Mouse (Mus musculus): ENCODE data around the gene Esm1. TPM values are rescaled to one million over a fixed set of nuclear protein-coding genes. Genes with fewer than 3 reads are reported as not detected.

Gene Esm1
- under 1 TPM; 0.48 to 0.52 TPM for total RNA-seq (2021)

DNA sequence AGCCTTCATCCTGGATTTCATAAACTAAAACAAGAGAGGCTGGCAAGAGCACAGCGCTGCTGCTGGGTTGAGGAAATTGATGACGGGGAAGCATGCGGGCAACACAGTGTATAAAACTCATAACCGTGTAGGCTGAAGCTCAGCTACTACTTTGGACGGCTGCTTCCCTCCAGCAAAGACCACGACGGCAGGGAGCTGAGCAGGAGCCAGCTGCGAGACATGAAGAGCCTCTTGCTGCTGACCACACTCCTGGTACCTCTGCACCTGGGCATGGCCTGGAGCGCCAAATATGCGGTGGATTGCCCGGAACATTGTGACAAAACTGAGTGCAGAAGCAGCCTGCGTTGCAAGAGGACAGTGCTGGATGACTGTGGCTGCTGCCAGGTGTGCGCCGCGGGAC, at the start of gene Esm1:
TSS of gene Esm1 (plus strand) at position 36 of the 400 bp plus-strand sequence.
- intact Hi-C loops (cut with DNase I) = no loop called here
- no peak for DNase-seq

DNA sequence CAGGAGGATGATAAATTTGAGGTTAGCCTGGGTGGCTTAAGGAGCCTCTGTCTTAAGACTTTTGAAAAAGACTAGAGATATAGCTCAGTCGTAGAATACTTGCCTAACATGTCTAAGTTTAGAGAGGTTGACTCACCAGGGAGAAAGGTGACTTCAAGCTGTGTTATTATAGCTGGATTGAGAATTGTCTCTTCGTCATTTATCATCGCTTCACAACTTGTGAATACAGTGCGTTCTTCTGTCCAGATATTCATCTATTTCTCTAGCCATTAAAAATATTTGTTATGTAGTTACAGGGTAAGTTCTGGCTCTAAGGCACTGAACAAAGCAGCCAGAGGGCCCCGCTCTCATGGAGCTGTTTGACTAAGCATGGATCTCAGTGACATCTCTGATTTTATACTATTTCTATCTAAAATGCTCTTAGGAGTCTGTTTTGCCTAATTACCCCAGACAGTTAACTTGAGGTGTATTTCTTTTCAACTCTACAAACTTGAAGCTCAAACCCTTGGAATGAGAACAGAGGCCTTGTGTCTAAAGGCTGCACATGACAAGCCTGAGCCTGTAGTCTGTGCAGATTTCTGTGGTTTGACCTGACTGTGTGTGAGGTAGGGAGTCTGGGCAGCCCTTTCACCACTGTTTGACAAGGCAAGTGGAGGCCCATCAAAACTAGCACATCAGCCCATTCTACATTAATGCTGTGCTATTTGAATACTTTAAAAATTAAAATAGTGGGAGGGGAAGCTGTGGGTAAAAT, 45.0 kb upstream of the Esm1 start:
- no peak for DNase-seq
- intact Hi-C loops (cut with DNase I) = no loop called here

DNA sequence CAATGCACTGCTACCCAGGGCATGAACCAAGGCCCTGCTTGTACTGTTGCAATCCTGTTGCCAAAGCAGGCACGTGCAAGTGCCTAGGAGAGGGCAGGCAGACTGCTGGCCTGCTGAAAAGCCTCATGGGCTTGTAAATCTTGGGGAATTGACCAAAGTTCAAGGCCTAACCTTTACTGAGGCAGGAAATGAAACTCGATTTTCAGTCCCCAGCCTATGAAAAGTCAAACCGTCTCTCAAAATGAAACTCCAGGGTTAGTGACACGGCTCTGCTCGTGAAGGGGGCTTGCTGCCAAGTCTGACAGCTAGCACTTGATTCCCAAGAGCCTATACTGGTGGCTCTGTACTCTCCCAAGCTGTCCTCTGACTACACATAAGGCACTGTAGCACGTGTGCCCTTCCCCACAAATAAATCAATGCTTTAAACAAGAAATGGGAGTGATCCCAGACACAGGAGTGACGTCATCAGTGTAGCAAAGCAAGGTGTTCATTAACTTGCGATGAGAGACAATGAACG, 41.4 kb upstream of the Esm1 start:
- no peak for DNase-seq
- intact Hi-C loops (cut with DNase I) = no loop called here

DNA sequence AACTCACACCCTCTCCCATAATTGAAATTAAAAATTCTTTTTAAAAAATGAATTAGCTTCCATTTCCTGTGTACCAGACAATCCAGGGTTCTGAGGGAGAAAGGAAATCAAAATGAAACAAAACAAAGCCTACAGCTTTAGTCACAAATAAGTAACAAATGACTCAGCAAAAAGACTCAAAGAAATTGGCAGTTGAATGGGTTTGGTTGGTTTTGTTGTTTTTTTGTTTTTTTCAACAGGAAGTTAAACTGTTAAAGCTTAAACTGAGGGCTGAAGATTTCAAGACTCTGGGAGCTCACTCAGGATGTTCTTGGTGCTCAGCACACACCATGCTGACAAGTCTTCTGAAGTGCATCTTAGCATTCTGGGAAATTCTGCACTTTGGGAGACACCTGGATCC, 39.2 kb upstream of the Esm1 start:
- intact Hi-C loops (cut with DNase I) = no loop called here

DNA sequence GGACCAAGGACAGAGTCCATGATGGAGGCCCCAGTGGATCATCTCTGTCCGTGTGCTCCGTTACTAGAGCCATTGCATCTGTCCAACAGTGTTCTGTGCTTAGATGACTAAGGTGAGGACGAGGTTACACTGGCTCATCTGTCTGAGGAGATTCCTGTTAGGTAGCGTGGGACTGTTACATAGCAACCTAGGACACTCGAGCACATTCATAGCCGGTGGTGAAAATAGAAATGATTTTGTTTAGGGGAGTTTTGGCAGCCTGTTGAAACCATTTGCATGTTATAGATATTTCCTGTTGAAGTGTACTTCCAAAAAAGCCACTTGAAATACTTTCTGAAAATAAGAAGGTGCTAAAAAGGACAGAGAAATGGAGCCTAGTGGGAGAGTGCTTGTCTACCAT, 35.3 kb upstream of the Esm1 start:
- no peak for DNase-seq
- intact Hi-C loops (cut with DNase I) = no loop called here

More for the DNA sequence above, 39.2 kb upstream of the Esm1 start:
- DNase-seq = no peak

DNA sequence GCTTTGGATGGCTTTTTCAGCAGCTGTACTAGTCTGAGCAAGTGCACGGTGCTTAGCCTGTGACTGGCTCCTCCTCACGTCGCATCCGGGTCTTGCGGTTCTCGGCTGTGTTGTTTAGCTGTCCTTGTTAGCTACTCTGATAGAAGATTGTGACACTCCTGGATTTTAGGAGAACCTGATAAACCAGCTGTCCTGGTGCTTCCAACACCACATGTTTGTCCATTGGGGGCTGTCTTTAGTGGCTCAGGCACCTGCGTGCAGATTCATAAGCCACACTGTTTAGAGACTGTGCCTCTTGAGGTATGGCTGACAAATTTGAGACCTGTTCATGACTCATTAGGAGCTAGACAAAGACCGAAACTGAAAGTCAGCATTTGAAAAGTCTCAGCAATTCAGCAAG, 26.1 kb upstream of the Esm1 start:
- intact Hi-C loops (cut with DNase I) = no loop called here
- no peak for DNase-seq

DNA sequence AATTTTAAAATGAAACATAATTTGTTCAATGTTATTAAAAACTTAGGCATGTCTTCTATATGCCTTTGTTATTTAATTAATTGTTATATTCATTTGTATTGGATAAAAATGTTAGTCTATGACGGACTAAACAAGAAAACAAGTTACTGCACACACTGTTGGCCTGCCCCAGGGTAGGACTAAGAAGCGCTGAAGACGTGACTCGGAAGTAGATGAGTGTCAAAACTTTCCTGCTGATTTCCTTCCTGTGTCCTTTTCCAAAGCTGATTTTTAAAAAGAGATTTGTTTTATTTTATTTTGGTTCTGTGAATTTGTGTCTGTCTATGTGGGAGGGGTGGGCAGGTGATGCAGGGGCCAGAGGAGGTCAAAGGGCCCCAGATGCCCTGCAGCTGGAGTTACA, 25.7 kb upstream of the Esm1 start:
- no peak for DNase-seq
- intact Hi-C loops (cut with DNase I) = no loop called here

DNA sequence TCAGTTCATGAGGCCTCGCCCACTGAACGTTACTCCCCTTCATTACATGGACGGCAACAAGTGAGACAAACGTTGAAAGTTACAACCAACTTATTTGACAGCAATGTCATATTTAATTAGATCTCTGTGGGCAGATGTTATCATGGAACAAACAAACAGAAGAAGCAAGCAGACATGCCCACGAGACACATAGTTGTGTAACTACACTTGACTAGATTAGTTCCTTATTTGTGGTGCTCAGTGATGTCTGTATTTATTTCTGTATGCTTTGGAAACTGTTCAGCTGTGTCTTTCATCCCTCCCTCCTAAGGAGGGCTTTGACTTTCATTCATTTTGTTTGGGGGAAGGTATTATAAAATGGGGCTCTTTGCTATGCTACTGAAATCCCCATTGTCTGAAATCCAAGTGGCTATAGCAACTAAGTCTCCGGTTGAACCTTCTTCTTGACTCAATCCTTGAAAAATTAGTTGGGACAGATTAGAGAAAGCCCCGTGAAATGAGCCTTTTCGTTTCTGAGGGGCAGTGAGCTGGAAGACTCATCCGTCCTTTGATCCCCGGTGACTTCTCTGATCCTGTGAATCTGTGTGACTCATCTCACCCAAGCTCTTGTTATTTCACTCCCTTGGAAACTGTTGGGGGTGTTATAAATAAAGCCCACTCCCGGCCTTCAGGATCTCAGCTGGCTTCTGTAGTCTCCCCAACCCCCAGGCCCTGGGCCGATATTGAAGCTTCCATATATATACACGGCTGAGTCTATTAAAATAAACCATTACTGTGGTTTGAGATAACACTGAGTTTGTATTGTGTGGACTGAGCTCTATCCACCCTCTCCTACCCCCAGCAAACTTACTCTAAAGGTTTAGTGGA, 12.4 kb upstream of the Esm1 start:
- DNase-seq = no peak
- intact Hi-C loops (cut with DNase I) = no loop called here

DNA sequence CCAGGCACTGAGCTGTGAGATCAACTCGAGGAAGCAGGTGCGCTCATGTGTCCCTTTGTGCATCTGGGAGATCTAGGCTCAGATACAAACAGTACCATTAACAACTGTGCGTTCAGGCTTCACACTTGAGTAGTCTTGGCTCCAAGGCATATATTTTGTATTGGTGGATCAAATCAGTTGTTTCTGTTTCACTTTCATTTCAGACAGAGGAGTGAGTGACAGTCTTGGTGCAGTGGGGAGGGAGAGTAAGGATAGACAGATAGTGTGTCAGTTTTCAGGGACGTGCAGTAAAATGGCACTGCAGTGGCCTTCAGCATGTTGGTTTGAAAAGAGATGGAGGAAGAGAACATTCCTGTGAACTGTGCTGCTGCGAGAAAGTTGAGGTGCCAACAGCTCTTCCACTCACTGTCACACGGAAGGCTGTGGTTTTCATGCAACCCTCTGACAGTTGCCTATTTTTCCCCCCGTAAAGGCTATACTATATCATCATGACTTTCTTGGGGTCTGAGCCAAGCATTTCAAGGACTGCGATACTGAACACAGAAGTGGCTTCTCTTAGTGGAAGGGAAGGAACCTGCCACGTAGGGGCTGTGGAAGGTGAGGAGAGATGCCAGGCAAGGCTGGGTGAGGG, 11.5 kb upstream of the Esm1 start:
- DNase-seq = no peak
- intact Hi-C loops (cut with DNase I) = no loop called here

DNA sequence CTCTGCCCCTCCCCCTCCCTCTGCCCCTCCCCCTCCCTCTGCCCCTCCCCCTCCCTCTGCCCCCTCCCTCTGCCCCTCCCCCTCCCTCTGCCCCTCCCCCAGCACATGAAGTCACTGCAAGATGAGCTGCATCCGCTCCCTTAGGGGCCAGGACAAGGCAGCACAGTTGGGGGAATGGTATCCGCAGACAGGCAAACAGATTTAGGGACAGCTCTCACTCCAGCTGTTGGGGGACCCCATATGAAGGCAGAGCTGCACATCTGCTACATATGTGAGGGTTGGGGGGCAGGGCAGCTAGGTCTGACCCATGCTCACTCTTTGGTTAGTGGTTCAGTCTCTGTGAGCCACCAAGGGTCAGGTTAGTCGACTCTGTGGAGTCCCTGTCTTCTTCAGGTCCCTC, 10.1 kb upstream of the Esm1 start:
- DNase-seq = no peak
- intact Hi-C loops (cut with DNase I) = no loop called here

DNA sequence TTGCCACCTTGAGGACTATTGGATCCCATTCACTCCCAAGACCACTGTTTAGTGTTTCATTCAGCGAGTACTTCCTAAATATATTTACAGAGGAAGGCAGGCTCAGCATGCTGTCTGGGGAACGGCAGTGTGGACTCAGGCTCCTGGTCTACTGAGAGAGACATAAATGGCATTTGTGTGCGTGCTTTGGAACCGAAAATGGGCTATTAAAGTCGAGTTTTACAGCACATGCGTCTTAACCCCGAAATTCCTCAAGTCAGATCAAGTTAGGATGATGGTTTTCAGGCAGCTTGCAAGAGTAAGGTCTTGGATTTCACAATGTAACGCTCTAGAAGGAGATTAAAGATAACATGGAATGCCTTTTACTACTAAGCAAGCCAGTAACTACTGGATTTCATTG, 8.7 kb upstream of the Esm1 start:
- intact Hi-C loops (cut with DNase I) = no loop called here
- no peak for DNase-seq

DNA sequence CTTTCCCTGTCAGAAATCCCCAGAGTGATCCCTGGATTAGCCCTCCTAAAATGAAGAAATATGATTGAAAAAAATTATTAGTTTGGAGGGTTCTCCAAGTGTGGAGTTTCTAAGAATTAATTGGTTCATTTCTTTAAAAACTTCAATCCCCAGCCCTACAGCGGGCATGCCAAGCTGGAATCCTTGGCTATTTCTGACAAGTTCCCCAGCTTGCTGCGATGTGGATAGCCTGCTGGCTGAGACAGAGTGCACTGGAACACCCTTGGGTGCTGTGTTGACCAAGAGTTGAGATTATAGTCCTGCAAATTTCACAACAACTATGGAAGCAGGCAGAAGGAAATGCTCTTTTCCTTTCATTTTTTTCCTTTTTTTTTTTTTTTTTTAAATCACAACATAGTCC, 7.8 kb upstream of the Esm1 start:
- DNase-seq = no peak
- intact Hi-C loops (cut with DNase I) = no loop called here

DNA sequence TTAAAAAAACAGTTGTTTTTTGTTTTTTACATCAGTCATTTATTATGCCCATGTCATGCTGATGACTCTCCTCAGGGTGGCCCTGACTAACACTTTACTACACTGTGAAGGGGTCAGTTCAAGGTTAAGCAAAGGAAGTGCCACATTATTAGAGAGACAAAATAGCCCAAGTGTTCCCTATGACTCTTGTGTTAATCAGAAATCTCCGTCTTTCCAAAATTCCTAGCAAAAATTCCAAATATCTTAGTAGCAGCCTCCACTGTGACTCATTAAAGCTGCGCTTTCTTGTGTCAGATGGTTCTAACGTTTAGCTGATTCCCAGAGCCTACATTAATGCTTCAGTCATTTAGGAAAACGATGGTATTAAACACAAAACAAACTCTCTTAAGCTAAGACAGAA, 7.3 kb upstream of the Esm1 start:
- intact Hi-C loops (cut with DNase I) = no loop called here
- DNase-seq = no peak

DNA sequence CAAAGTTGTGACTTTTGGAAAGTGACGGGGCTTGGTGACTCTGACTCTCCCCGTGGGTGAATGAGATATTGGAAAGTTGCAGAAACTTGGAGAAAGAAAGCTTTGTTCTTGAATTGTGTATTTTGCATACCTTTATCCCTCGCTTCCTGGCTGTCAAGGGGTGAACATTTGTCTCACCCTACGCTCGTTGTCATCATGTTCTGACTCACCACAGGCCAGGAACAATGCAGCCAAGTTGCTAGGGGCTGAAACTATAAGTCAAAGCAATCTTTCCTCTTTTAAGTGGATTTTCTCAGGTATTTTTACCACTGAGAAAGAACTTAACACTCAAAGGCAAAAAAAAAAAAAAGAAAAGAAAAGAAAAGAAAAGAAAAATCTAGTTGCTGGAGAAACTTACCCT, 6.3 kb upstream of the Esm1 start:
- intact Hi-C loops (cut with DNase I) = no loop called here
- no peak for DNase-seq

DNA sequence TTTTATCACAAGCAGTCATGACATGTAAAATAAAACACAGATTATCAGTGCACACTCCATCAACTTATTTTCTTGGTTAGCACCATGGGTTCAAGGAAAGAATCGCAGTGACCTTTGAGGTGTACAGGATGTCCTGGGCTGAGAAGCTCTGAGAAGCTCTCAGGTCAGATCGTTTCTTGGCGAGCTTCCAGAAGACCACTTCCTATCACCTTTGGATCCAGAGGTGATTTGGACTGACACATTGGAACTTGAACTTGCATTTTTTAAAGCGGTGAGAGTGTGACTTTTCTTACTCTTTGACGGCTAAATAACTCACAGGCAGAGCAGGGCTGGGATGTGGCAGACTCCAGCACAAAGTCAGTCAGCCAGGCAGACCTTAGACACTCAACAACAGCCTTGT, 4.1 kb upstream of the Esm1 start:
- intact Hi-C loops (cut with DNase I) = no loop called here
- no peak for DNase-seq

DNA sequence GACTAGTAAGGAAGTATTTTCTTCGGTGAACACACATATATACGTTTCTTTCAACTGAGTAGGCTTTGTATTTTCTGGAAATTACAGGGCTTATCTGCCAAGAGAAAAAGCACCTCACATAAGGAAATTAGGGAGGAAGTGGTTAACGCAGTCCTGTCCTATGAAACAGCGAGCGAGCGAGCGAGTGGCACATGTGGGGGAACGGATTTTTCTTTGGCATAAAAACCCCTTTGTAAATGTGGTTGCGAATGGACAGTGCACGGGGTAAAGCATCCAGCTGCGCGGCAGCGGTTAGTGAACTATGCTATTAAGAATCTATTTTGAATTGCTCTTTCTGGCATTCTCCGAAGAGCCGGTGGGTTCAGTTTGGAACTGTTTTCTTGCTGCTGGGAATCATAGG, 1.9 kb downstream of the Esm1 start:
- intact Hi-C loops (cut with DNase I) = no loop called here
- no peak for DNase-seq

DNA sequence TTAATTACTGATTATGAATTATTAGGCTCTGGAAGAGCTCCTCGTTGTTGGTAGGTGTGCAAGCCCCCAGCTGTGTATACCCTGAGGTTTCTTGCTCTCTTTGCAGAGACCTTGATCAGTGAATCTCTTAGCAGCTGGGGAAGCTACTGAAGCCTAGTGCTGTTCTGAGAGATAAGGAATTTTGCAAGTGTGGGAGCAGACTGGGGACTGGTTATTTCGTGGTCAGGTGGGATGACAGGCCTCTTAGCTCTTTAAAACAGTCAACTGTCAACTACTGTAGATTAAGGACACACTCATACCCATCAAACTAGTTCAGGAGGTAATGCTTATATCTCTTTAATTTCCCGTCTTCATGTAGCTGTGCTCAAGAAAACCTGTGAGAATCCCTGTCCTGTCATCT, 2.9 kb downstream of the Esm1 start:
- intact Hi-C loops (cut with DNase I) = no loop called here
- no peak for DNase-seq

DNA sequence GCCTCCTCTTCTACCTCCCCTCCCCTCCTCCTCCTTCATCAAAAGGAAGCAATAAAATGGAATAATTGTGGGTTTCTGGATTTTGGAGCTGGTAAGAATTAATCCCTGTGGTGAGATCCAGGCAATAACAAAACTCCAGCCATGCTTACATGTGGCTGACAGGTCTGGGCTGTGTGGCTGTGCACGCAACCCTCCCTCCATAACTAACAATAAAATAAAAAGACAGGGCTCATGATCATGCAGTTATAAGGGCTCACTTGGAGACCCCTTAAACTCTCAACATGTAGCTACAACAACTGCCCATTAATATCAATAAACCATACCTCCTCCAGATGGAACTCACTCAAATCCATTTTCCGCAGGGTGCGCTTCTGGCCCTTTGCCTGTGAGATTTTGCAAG, 4.4 kb downstream of the Esm1 start:
- intact Hi-C loops (cut with DNase I) = no loop called here
- DNase-seq = no peak

DNA sequence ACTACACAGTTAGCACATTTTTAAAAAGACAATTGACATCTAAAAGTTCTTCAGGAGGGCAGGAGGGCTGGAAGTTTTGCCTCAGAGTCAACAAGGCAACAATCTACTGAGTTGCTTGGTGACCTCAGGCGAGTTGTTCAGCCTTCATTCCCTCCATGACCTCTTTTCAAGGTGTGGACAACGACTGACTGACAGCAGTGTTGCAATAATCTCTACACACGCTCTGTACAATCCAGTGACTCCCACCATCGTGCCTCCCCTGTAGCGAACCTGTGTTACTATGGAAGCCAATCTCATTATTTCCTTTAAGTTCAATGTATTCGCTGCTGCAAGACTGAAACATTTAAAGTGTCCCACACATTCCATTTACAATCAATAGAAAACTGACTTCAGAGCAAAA, 12.4 kb downstream of the Esm1 start:
- intact Hi-C loops (cut with DNase I) = no loop called here
- no peak for DNase-seq

DNA sequence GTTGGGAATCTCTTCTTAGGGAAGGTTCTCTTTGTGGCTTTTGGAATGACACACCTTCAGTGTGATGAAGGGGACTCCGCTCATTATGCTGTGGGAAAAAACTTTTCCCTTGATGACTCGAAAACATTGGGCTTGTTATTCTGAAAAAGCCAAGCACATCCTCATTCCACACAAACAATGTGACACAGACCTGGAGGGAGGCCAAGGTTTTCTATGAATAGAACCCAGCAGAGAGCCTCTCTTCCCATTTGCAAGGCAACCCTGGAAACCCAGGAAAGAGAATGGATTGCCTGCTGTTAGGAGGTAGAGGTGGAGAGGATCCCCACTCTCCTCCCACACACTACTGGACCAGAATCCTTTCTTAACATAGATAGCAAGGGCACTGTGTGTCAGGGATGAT, 14.6 kb downstream of the Esm1 start:
- intact Hi-C loops (cut with DNase I) = no loop called here
- peak; percentile 31 for DNase-seq

DNA sequence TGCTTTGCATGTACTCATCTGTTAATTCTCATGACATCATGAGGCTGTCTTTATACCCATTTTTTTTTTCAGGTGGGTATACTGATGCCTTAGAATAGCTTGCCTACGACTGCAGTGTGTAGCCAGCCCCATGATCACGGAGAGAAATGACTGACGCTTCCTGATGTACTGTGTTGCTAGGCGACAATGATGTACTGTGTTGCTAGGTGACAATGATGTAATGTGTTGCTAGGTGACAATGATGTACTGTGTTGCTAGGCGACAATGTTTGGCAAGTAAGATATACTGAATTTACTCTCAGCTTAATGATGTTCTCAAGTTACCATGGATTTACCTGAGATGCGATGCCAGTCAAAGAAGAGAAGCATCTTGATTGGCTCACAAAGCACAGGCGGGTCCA, 16.4 kb downstream of the Esm1 start, which contains the start of gene Gzmk:
TSS of gene Gzmk (minus strand) at position 98 of the 400 bp plus-strand sequence.
- intact Hi-C loops (cut with DNase I) = no loop called here
- no peak for DNase-seq

DNA sequence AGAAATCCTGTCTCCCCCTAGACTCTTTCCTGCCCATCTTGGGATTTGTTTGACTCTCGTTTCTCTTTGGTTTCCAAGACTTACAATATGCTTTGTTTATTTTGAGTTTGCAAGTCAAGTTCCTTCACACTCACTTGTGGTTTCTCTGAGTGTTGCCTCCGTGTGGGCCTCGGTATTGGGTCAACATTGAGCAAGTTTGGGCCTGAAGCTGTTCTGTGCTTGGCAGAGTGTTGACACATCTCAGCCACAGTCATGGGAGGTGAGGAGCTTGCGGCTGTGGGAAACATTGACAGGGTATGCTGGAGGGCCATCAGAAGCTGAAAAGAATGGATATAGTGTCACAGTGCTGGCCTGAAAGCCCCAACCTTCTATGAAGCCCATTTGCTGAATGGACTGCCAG, 17.6 kb downstream of the Esm1 start:
- intact Hi-C loops (cut with DNase I) = no loop called here
- no peak for DNase-seq
